39 mouse cellular contexts compared by ENCODE assay signal in genomic region chr7:124026908-124027307, GRCm38 (mm10). TPM values are rescaled to one million over a fixed set of nuclear protein-coding genes. Genes with fewer than 3 reads are reported as not detected.
"Had no signal": no experiment of that assay in that cellular context is flagged by ENCODE, and none has a peak within 500 bp of the region (broad histone marks: within the 10 kb centered on the region; RNA-seq: fewer than 3 reads in every experiment).

No protein-coding gene starts in this region.

- H3K36me3 ChIP-seq: limb, embryonic 10.5 days; limb, embryonic 12.5 days; limb, embryonic 13.5 days; limb, embryonic 15.5 days; liver, embryonic 12.5 days; liver, embryonic 13.5 days; liver, embryonic 15.5 days; lung, embryonic 15.5 days; midbrain, embryonic 10.5 days; midbrain, embryonic 12.5 days; midbrain, embryonic 13.5 days; midbrain, embryonic 15.5 days; neural tube, embryonic 12.5 days had no signal

- H3K27me3 ChIP-seq: limb, embryonic 12.5 days; limb, embryonic 13.5 days; limb, embryonic 15.5 days; liver, embryonic 12.5 days; liver, embryonic 13.5 days; liver, embryonic 15.5 days; lung, embryonic 15.5 days; megakaryocyte, embryonic 14.5 days; midbrain, embryonic 12.5 days; midbrain, embryonic 13.5 days; midbrain, embryonic 15.5 days; neural tube, embryonic 12.5 days had no signal

- H3K27ac ChIP-seq: limb, embryonic 10.5 days; limb, embryonic 12.5 days; limb, embryonic 13.5 days; limb, embryonic 15.5 days; liver, embryonic 12.5 days; liver, embryonic 13.5 days; liver, embryonic 14.5 days; liver, embryonic 15.5 days; lung, embryonic 15.5 days; macrophage; midbrain, embryonic 10.5 days; midbrain, embryonic 12.5 days; midbrain, embryonic 13.5 days; midbrain, embryonic 15.5 days; neural tube, embryonic 12.5 days had no signal

- ATAC-seq: liver, embryonic 12.5 days; liver, postnatal 0 days; lung, postnatal 0 days; midbrain, embryonic 13.5 days; midbrain, embryonic 15.5 days; midbrain, embryonic 16.5 days had no signal

- H3K9ac ChIP-seq: limb, embryonic 12.5 days; limb, embryonic 13.5 days; limb, embryonic 15.5 days; liver, embryonic 12.5 days; liver, embryonic 13.5 days; liver, embryonic 14.5 days; liver, embryonic 15.5 days; liver, postnatal 0 days; lung, embryonic 14.5 days; lung, embryonic 15.5 days; midbrain, embryonic 12.5 days; midbrain, embryonic 13.5 days; midbrain, embryonic 15.5 days; neural tube, embryonic 12.5 days had no signal

- H3K4me3 ChIP-seq: limb, embryonic 10.5 days; limb, embryonic 12.5 days; limb, embryonic 13.5 days; limb, embryonic 15.5 days; liver, embryonic 12.5 days; liver, embryonic 13.5 days; liver, embryonic 15.5 days; lung, embryonic 15.5 days; megakaryocyte, embryonic 14.5 days; midbrain, embryonic 10.5 days; midbrain, embryonic 12.5 days; midbrain, embryonic 13.5 days; midbrain, embryonic 15.5 days; myocyte; neural tube, embryonic 12.5 days had no signal

- H3K4me2 ChIP-seq: limb, embryonic 12.5 days; limb, embryonic 13.5 days; limb, embryonic 15.5 days; liver, embryonic 11.5 days; liver, embryonic 12.5 days; liver, embryonic 13.5 days; liver, embryonic 15.5 days; lung, embryonic 14.5 days; lung, embryonic 15.5 days; midbrain, embryonic 11.5 days; midbrain, embryonic 12.5 days; midbrain, embryonic 13.5 days; midbrain, embryonic 15.5 days; neural tube, embryonic 12.5 days had no signal

- H3K4me1 ChIP-seq: limb, embryonic 10.5 days; limb, embryonic 12.5 days; limb, embryonic 13.5 days; limb, embryonic 15.5 days; liver, embryonic 12.5 days; liver, embryonic 13.5 days; liver, embryonic 15.5 days; lung, embryonic 15.5 days; megakaryocyte, embryonic 14.5 days; midbrain, embryonic 10.5 days; midbrain, embryonic 12.5 days; midbrain, embryonic 13.5 days; midbrain, embryonic 15.5 days; neural tube, embryonic 12.5 days had no signal

- H3K9me3 ChIP-seq: limb, embryonic 10.5 days; limb, embryonic 12.5 days; limb, embryonic 13.5 days; limb, embryonic 15.5 days; liver, embryonic 15.5 days; lung, embryonic 15.5 days; midbrain, embryonic 10.5 days; midbrain, embryonic 13.5 days; midbrain, embryonic 15.5 days; neural tube, embryonic 12.5 days had no signal

- DNase-seq: left cerebral cortex, postnatal 4 days; liver; liver, embryonic 13.5 days; liver, postnatal 0 days; lung, adult 18-20 months; lung, adult 2 months; lung, embryonic 14.5 days; lung, postnatal 10 days; lung, postnatal 14 days; lung, postnatal 36 days; lung, postnatal 4 days; midbrain, embryonic 14.5 days had no signal

RNA-seq across cellular contexts. Expression of gene Hs3st4, which starts 44.2 kb away (rescaled TPM):
- total RNA-seq: liver, adult 2 months; megakaryocyte progenitor cell, adult 5-6 weeks; megakaryocyte, adult 5-6 weeks; megakaryocyte-erythroid progenitor cell, adult 5-6 weeks; monocyte, adult 5-6 weeks had no signal
- polyA plus RNA-seq: limb, embryonic 10.5 days; limb, embryonic 11.5 days; liver, adult 2 months; liver, embryonic 12.5 days; liver, embryonic 13.5 days; liver, embryonic 14.5 days; liver, embryonic 15.5 days; liver, embryonic 16.5 days; liver, postnatal 0 days; lung, adult 2 months; lung, postnatal 0 days; macrophage; myocyte had no signal
